Mouse (Mus musculus): ENCODE measurements at regions not wholly inside any gene's neighbourhood (a gene's known extent, or its start where the extent isn't known, plus 50 kb on each side); places are given as distances from the start of the nearest gene placed in this dataset.

- H3K9me3 ChIP-seq (ENCODE audit: control insufficient read depth, low read length): no peaks in the 10 kb centered on the region
- H3K27me3 ChIP-seq (ENCODE audit: control insufficient read depth, insufficient read depth, low read length): no peaks in the 10 kb centered on the region
- H3K4me1 ChIP-seq (ENCODE audit: control insufficient read depth, insufficient read depth, low read length): no peaks in the 10 kb centered on the region
- H3K4me3 ChIP-seq (replicated peaks; ENCODE audit: low read depth, low read length): no peak overlapping the region
- H3K36me3 ChIP-seq (ENCODE audit: control insufficient read depth, insufficient read depth, low read length): no peaks in the 10 kb centered on the region
- ATAC-seq (ENCODE audit: low FRiP score, low TSS enrichment): no peak
- DNase-seq: peak; percentile 3
- 63% methylated on average over 11 of the region's 11 CpGs for WGBS
- no peak overlapping the region for H3K4me2 ChIP-seq (ENCODE audit: low read length)
- no peak overlapping the region for H3K9ac ChIP-seq (replicated peaks; ENCODE audit: low read length)
- H3K27ac ChIP-seq (replicated peaks; ENCODE audit: low read depth, low read length): no peak overlapping the region
Measured at GRCm38 (mm10) chr13:116243272-116243784, 66.2 kb downstream of the Isl1 start.

DNA sequence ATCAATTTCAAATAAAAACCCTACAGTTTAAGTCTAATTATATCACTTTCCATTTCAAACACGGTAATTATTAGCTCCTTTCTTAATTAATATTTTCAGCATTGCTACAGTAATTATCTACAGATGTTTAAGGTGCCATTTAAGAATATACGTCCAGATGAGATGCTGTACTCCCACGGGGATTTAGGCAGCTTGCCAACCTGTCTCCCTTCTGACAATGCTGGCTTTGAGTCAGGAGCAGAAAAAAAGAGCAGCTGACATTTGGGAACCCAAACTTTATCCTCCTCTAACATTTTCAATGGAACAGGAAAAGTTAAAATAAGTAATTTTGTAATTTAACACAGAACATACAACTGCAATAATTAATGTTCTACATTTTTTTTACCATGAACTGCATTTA lies 94.4 kb downstream of the Isl1 start:
- 32% methylated on average over 3 of the region's 3 CpGs for WGBS
- DNase-seq (peak; percentile 56), ATAC-seq (ENCODE audit: low FRiP score, low TSS enrichment) (no peak)

DNA sequence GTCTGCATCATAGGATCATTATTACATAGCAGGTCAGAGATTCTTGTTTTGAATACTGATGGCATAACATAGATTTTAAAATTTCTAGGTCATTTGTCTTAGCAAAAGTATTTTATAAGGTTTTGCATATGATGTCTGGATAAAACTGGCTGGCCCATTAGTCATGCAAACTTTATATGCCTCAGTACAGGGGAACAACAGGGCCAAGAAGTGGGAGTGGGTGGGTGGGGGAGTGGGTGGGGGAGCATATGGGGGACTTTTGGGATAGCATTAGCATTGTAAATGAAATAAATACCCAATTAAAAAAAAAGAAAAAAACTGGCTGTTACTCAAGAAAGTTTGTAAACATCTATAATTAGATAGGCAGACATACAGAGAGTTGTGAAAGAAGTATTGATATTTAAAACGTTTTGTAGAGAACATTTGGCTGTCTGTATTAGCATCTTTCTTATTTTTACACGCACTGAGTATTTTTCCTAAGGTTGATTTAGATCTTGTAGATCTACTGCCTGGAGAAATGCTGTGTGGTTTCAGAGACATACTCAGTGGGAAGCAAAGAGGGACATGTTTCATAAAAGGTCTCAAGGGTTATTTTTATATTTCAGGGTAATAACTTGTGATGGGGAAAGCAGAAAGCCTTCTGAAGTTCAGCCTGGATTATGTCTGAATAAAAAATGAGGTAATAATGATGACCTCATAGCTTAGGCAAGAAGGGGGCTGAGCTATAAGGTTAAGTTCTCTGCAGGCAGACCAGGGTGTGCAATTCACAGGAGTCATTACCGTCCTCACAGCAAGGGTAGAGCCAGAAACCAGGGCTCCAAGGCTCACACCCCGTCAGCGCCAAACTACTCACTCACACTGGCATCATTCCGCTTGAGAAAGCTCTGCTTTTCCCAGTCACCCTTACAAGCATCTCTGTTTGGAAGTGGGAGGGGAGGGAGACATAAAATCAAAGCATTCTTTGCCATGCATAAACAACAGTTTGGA lies 95.4 kb downstream of the Isl1 start:
- H3K9ac ChIP-seq (replicated peaks; ENCODE audit: low read length): no peak overlapping the region
- H3K4me2 ChIP-seq (ENCODE audit: low read length): no peak overlapping the region
- no peaks in the 10 kb centered on the region for H3K9me3 ChIP-seq (ENCODE audit: control insufficient read depth, low read length)
- H3K4me3 ChIP-seq (replicated peaks; ENCODE audit: low read depth, low read length): no peak overlapping the region
- ATAC-seq (ENCODE audit: low FRiP score, low TSS enrichment) (peak; percentile 57; the same call in 1 of the 2 replicates), DNase-seq (no peak)
- no peaks in the 10 kb centered on the region for H3K4me1 ChIP-seq (ENCODE audit: control insufficient read depth, insufficient read depth, low read length)
- no peaks in the 10 kb centered on the region for H3K27me3 ChIP-seq (ENCODE audit: control insufficient read depth, insufficient read depth, low read length)
- H3K27ac ChIP-seq (replicated peaks; ENCODE audit: low read depth, low read length): no peak overlapping the region
- H3K36me3 ChIP-seq (ENCODE audit: control insufficient read depth, insufficient read depth, low read length): no peaks in the 10 kb centered on the region
- 47% methylated on average over 6 of the region's 6 CpGs for WGBS

More for the DNA sequence above, 94.4 kb downstream of the Isl1 start:
- H3K4me2 ChIP-seq (ENCODE audit: low read length): no peak overlapping the region
- no peaks in the 10 kb centered on the region for H3K27me3 ChIP-seq (ENCODE audit: control insufficient read depth, insufficient read depth, low read length)
- H3K36me3 ChIP-seq (ENCODE audit: control insufficient read depth, insufficient read depth, low read length): no peaks in the 10 kb centered on the region
- H3K9me3 ChIP-seq (ENCODE audit: control insufficient read depth, low read length): no peaks in the 10 kb centered on the region
- H3K4me1 ChIP-seq (ENCODE audit: control insufficient read depth, insufficient read depth, low read length): no peaks in the 10 kb centered on the region
- H3K4me3 ChIP-seq (replicated peaks; ENCODE audit: low read depth, low read length): no peak overlapping the region
- no peak overlapping the region for H3K27ac ChIP-seq (replicated peaks; ENCODE audit: low read depth, low read length)
- no peak overlapping the region for H3K9ac ChIP-seq (replicated peaks; ENCODE audit: low read length)

DNA sequence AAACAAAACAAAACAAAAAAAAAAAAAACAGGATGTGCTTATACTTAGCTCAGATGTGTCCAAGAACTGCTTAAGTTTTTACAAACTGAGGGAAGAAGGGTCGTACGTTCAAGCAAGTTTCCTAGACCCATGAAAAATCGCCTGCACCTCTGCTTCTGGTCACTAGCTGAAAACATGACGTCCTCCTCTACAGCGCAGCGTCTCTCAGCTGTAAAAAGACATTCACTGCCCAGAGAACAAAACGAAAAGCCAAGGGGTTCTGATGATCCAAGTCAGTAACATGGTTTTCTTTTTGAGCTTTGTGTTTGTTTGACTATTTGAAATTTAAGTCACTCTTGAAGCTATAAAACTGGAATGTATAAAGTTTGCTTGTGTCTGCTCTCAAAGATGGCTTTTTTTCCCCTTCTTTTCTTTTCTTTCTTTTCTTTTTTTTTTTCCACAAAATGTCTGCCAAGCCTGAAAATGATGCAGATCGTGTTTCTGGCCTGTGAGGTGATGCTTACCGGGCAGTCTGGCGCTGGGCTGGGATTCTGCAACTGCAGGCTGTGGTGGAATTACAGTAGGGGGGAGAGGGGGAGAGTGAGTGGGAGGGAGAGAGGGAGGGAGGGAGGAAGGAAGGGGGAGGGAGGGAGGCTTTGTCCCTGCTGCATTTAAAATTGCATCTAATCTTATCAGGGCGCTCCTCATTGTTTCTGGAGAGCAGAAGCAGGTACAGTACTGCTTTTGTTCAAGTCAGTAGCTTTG lies 108.1 kb downstream of the Isl1 start:
- Histone ChIP-seq H3K4me3 (replicated peaks; ENCODE audit: low read depth, low read length) (peak overlapping the region; percentile 15; the same call in 1 of the 2 replicates), H3K9me3 (ENCODE audit: control insufficient read depth, low read length) (no peaks in the 10 kb centered on the region), H3K27me3 (ENCODE audit: control insufficient read depth, insufficient read depth, low read length) (no peaks in the 10 kb centered on the region), H3K9ac (replicated peaks; ENCODE audit: low read length) (0 out of 2 replicates have a peak overlapping the region, but pooled peaks have one; percentile 34), H3K4me1 (ENCODE audit: control insufficient read depth, insufficient read depth, low read length) (peaks cover 3% of the 10 kb centered on the region; the same call in 1 of the 2 replicates), H3K4me2 (ENCODE audit: low read length) (peak overlapping the region; percentile 47), H3K27ac (replicated peaks; ENCODE audit: low read depth, low read length) (no peak overlapping the region), H3K36me3 (ENCODE audit: control insufficient read depth, insufficient read depth, low read length) (no peaks in the 10 kb centered on the region)
- ATAC-seq (ENCODE audit: low FRiP score, low TSS enrichment): no peak
- peak; percentile 59 for DNase-seq
- 3% methylated on average over 11 of the region's 11 CpGs for WGBS

GRCm38 (mm10) chr13:116187059-116187458 lies 122.4 kb downstream of the Isl1 start:
- ATAC-seq (ENCODE audit: low FRiP score, low TSS enrichment): no peak
- H3K36me3 ChIP-seq (ENCODE audit: control insufficient read depth, insufficient read depth, low read length): no peaks in the 10 kb centered on the region
- DNase-seq: no peak
- no peak overlapping the region for H3K27ac ChIP-seq (replicated peaks; ENCODE audit: low read depth, low read length)
- H3K27me3 ChIP-seq (ENCODE audit: control insufficient read depth, insufficient read depth, low read length): no peaks in the 10 kb centered on the region
- H3K9me3 ChIP-seq (ENCODE audit: control insufficient read depth, low read length): no peaks in the 10 kb centered on the region
- H3K4me2 ChIP-seq (ENCODE audit: low read length): no peak overlapping the region
- H3K4me3 ChIP-seq (replicated peaks; ENCODE audit: low read depth, low read length): no peak overlapping the region
- 72% methylated on average over 7 of the region's 7 CpGs for WGBS
- H3K9ac ChIP-seq (replicated peaks; ENCODE audit: low read length): no peak overlapping the region
- no peaks in the 10 kb centered on the region for H3K4me1 ChIP-seq (ENCODE audit: control insufficient read depth, insufficient read depth, low read length)

- H3K4me3 ChIP-seq (replicated peaks; ENCODE audit: low read depth, low read length): no peak overlapping the region
- no peak overlapping the region for H3K9ac ChIP-seq (replicated peaks; ENCODE audit: low read length)
- H3K36me3 ChIP-seq (ENCODE audit: control insufficient read depth, insufficient read depth, low read length): no peaks in the 10 kb centered on the region
- no peaks in the 10 kb centered on the region for H3K9me3 ChIP-seq (ENCODE audit: control insufficient read depth, low read length)
- H3K4me2 ChIP-seq (ENCODE audit: low read length): no peak overlapping the region
- 3% methylated on average over 3 of the region's 3 CpGs for WGBS
- no peaks in the 10 kb centered on the region; the same call in 1 of the 2 replicates for H3K27me3 ChIP-seq (ENCODE audit: control insufficient read depth, insufficient read depth, low read length)
- DNase-seq (no peak), ATAC-seq (ENCODE audit: low FRiP score, low TSS enrichment) (no peak)
- no peaks in the 10 kb centered on the region for H3K4me1 ChIP-seq (ENCODE audit: control insufficient read depth, insufficient read depth, low read length)
- no peak overlapping the region for H3K27ac ChIP-seq (replicated peaks; ENCODE audit: low read depth, low read length)
Measured at GRCm38 (mm10) chr13:116177781-116178180, 131.7 kb downstream of the Isl1 start.

DNA sequence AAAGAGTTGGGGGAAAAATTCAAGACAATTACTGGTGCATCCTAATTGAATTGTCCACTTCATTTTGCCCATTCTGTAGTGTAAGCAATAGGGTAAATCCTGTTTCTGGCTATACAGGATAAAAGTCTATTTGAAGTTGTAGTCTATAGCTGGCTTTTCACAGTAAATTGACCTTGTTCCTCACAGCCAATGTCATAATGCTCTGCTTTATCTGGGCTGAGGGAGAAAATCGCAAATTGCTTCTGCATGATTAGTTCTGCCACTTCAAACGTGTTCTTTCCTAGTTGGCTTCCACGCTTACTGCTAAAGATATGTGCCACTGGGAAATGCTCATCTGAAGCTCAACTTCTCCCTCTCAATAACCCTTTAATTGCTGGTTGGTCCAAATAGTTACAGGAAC lies 134.5 kb downstream of the Isl1 start:
- peak; percentile 53 for DNase-seq
- H3K4me3 ChIP-seq (replicated peaks; ENCODE audit: low read depth, low read length): no peak overlapping the region
- under 1% methylated on average over 3 of the region's 3 CpGs for whole genome bisulfite sequencing

GRCm38 (mm10) chr13:116173866-116174265 lies 135.6 kb downstream of the Isl1 start:
- no peak overlapping the region for H3K27ac ChIP-seq (replicated peaks; ENCODE audit: low read depth, low read length)
- H3K9me3 ChIP-seq (ENCODE audit: control insufficient read depth, low read length): no peaks in the 10 kb centered on the region
- 42% methylated on average over 2 of the region's 2 CpGs for WGBS
- H3K4me2 ChIP-seq (ENCODE audit: low read length): no peak overlapping the region
- H3K36me3 ChIP-seq (ENCODE audit: control insufficient read depth, insufficient read depth, low read length): no peaks in the 10 kb centered on the region
- no peaks in the 10 kb centered on the region; the same call in 1 of the 2 replicates for H3K27me3 ChIP-seq (ENCODE audit: control insufficient read depth, insufficient read depth, low read length)
- ATAC-seq (ENCODE audit: low FRiP score, low TSS enrichment) (no peak), DNase-seq (no peak)
- H3K9ac ChIP-seq (replicated peaks; ENCODE audit: low read length): no peak overlapping the region
- no peak overlapping the region for H3K4me3 ChIP-seq (replicated peaks; ENCODE audit: low read depth, low read length)
- H3K4me1 ChIP-seq (ENCODE audit: control insufficient read depth, insufficient read depth, low read length): no peaks in the 10 kb centered on the region

More for the DNA sequence above, 134.5 kb downstream of the Isl1 start:
- Histone ChIP-seq H3K9ac (replicated peaks; ENCODE audit: low read length) (no peak overlapping the region), H3K27ac (replicated peaks; ENCODE audit: low read depth, low read length) (no peak overlapping the region), H3K27me3 (ENCODE audit: control insufficient read depth, insufficient read depth, low read length) (no peaks in the 10 kb centered on the region; the same call in 1 of the 2 replicates), H3K9me3 (ENCODE audit: control insufficient read depth, low read length) (no peaks in the 10 kb centered on the region), H3K4me2 (ENCODE audit: low read length) (no peak overlapping the region), H3K36me3 (ENCODE audit: control insufficient read depth, insufficient read depth, low read length) (no peaks in the 10 kb centered on the region), H3K4me1 (ENCODE audit: control insufficient read depth, insufficient read depth, low read length) (no peaks in the 10 kb centered on the region)
- no peak for ATAC-seq (ENCODE audit: low FRiP score, low TSS enrichment)

Data from midbrain, embryonic 14.5 days (tissue).